Mouse (Mus musculus): ENCODE measurements at regions not wholly inside any gene's neighbourhood (a gene's known extent, or its start where the extent isn't known, plus 50 kb on each side); places are given as distances from the start of the nearest gene placed in this dataset.
A peak's percentile ranks its signal among the peaks of the same experiment; 100 is the strongest.

DNA sequence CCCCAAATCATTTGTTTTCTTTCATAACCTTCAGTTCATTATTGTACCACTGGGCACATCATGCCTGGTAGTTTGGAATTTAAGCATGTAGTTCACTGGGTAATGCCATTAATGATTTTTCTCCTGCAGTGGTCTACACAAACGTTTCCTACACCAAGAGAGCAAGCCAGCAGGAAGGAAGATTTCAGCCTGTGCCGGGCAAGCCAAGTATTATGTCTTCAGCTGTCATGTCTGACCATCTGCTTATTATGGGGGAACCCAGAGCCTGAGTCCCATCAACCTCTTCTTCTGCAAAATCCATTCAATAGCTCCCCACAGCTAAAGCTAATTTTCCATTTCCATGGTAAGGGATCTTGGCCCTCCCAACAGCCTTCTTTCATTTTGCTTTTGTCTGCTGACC is 75.3 kb upstream of the Adcy1 start:
- no peak overlapping the region for H3K27ac ChIP-seq (ENCODE audit: insufficient read depth, low read length)
- WGBS: 8% methylated on average over 2 of the region's 2 CpGs
- H3K27me3 ChIP-seq (ENCODE audit: control insufficient read depth, insufficient read depth, low read length): no peaks in the 10 kb centered on the region
- DNase-seq: peak; percentile 38 to 65
- no peak overlapping the region for H3K4me3 ChIP-seq (replicated peaks; ENCODE audit: insufficient read depth, low read depth, low read length)
- TF ChIP-seq CTCF (IDR thresholded peaks at IDR 0.05; ENCODE audit: borderline replicate concordance, insufficient read depth, low read depth, low read length) (no peak), POLR2A (IDR thresholded peaks at IDR 0.05; ENCODE audit: borderline replicate concordance, insufficient read depth, low read length) (no peak)
- peaks cover 3% of the 10 kb centered on the region; the same call in 1 of the 2 replicates for H3K4me1 ChIP-seq (ENCODE audit: control insufficient read depth, insufficient read depth, low read length)

DNA sequence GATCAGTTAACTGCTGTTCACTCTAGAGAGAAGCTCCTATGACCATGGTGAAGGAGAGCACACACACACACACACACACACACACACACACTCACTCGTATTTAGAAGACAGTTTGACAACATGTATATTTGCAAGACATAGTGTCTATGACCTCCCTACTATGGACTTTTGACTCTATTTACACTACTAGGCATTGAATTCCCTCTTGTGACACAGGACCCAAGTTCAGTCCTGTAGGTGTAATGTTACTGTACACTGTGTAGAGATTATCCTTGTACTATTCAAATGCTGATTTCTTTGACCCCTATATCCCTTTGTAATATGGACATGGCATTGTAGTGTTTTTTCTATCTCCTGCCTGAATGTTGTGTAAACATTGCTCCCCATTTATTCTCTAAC is 76.2 kb upstream of the Adcy1 start:
- no peak overlapping the region for H3K27ac ChIP-seq (ENCODE audit: insufficient read depth, low read length)
- no peak overlapping the region for H3K4me3 ChIP-seq (replicated peaks; ENCODE audit: insufficient read depth, low read depth, low read length)
- peaks cover 3% of the 10 kb centered on the region; the same call in 1 of the 2 replicates for H3K4me1 ChIP-seq (ENCODE audit: control insufficient read depth, insufficient read depth, low read length)
- H3K27me3 ChIP-seq (ENCODE audit: control insufficient read depth, insufficient read depth, low read length): no peaks in the 10 kb centered on the region
- DNase-seq: no peak
- TF ChIP-seq CTCF (IDR thresholded peaks at IDR 0.05; ENCODE audit: borderline replicate concordance, insufficient read depth, low read depth, low read length) (no peak), POLR2A (IDR thresholded peaks at IDR 0.05; ENCODE audit: borderline replicate concordance, insufficient read depth, low read length) (no peak)
- WGBS: 95% methylated on average over 1 of the region's 1 CpGs

DNA sequence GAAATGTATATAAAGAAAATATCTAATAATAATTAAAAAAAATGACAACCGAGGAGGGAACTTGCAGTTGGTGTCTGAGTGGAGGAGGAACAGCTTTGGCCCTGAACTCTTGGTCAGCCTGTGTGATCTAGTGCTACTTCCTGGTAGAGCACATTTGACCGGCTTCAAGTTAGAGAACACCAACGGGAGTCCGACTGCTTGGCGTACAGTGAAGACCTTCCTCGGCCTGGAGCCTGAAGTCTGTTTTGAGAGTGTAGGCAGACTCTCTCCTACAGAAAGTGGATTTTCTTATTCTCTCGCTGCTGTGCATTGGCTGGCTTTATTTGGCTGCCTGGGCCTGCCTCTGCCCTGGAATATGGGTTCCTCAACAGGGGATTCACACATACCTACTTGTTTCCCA is 81.2 kb upstream of the Adcy1 start:
- 97% methylated on average over 7 of the region's 7 CpGs for WGBS

DNA sequence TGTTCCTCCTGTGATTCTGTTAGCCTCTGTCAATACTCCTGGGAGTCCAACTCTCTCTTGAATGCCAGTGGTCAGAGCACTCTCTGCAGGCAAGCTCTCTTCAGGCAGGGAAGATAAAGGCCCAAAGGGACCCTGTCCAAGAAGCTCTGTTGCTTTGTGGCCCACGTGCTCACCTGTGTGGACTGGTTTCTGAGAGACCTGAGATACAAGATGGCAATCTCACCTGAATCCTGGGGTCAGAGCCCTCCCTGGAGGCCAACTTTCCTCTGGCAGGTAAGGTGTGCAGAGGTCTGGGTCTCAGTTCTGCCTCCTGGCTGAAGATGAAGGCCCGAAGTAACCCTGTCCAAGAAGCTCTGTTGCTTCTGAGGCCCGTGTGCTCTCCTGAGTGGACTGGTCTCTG is 83.6 kb upstream of the Adcy1 start:
- peak in 1 of 2 experiments; percentile 4 for DNase-seq
- Histone ChIP-seq H3K4me1 (ENCODE audit: control insufficient read depth, insufficient read depth, low read length) (no peaks in the 10 kb centered on the region), H3K27me3 (ENCODE audit: control insufficient read depth, insufficient read depth, low read length) (no peaks in the 10 kb centered on the region), H3K4me3 (replicated peaks; ENCODE audit: insufficient read depth, low read depth, low read length) (no peak overlapping the region), H3K27ac (ENCODE audit: insufficient read depth, low read length) (no peak overlapping the region)
- no peak for TF ChIP-seq POLR2A (IDR thresholded peaks at IDR 0.05; ENCODE audit: borderline replicate concordance, insufficient read depth, low read length)
- no peak for TF ChIP-seq CTCF (IDR thresholded peaks at IDR 0.05; ENCODE audit: borderline replicate concordance, insufficient read depth, low read depth, low read length)
- WGBS: 88% methylated on average over 3 of the region's 3 CpGs

More for the DNA sequence above, 81.2 kb upstream of the Adcy1 start:
- Histone ChIP-seq H3K27ac (ENCODE audit: insufficient read depth, low read length) (no peak overlapping the region), H3K4me1 (ENCODE audit: control insufficient read depth, insufficient read depth, low read length) (no peaks in the 10 kb centered on the region), H3K4me3 (replicated peaks; ENCODE audit: insufficient read depth, low read depth, low read length) (no peak overlapping the region), H3K27me3 (ENCODE audit: control insufficient read depth, insufficient read depth, low read length) (no peaks in the 10 kb centered on the region)
- peak in 1 of 2 experiments; percentile 4 for DNase-seq
- TF ChIP-seq CTCF (IDR thresholded peaks at IDR 0.05; ENCODE audit: borderline replicate concordance, insufficient read depth, low read depth, low read length) (no peak), POLR2A (IDR thresholded peaks at IDR 0.05; ENCODE audit: borderline replicate concordance, insufficient read depth, low read length) (no peak)

DNA sequence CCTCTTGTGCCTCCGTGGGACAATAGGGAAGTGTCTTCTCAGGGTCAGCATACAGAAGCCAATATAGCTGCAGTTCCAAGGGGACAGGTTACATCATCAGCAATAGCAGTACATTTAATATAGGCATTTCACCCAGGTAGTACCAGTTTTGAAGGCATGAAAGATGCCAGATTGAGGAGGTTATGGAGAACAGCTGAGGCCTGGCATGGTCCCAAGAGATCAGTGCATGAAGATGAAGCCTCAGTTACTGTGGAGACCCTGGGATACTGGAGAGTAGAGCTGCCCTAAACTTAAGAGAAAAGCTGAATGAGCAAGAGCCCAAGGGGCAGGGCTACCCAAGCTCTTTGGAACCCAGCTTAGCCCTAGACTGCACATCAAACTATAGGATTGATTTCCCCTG is 94.1 kb upstream of the Adcy1 start:
- Histone ChIP-seq H3K4me1 (ENCODE audit: control insufficient read depth, insufficient read depth, low read length) (peaks cover 28% of the 10 kb centered on the region), H3K27ac (ENCODE audit: insufficient read depth, low read length) (peak overlapping the region; percentile 76), H3K27me3 (ENCODE audit: control insufficient read depth, insufficient read depth, low read length) (no peaks in the 10 kb centered on the region), H3K4me3 (replicated peaks; ENCODE audit: insufficient read depth, low read depth, low read length) (no peak overlapping the region)
- TF ChIP-seq POLR2A (IDR thresholded peaks at IDR 0.05; ENCODE audit: borderline replicate concordance, insufficient read depth, low read length) (no peak), CTCF (IDR thresholded peaks at IDR 0.05; ENCODE audit: borderline replicate concordance, insufficient read depth, low read depth, low read length) (no peak)
- DNase-seq: peak; percentile 50 to 55
- 24% methylated on average over 1 of the region's 1 CpGs for WGBS

DNA sequence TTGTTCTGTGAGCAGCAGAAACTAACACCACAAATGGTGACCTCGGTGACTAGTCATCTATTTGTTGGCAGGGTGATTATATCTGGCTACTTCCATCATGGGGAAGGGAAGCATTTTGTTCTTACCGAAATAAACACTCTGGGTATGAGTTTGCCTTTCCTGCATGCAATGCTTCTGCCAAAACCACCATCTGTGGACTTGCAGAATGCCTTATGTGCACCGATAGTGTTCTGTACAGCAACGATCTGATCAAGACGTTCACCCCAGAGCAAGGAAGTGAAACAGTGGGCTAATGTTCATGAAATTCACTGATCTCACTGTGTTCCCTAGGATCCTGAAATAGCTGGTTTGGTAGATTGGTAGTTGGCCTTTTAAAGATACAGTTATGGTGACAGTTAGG is 96.3 kb upstream of the Adcy1 start:
- 11% methylated on average over 5 of the region's 5 CpGs for WGBS
- H3K4me1 ChIP-seq (ENCODE audit: control insufficient read depth, insufficient read depth, low read length): peaks cover 41% of the 10 kb centered on the region
- no peak overlapping the region for H3K4me3 ChIP-seq (replicated peaks; ENCODE audit: insufficient read depth, low read depth, low read length)
- DNase-seq: peak; percentile 83 to 97
- H3K27me3 ChIP-seq (ENCODE audit: control insufficient read depth, insufficient read depth, low read length): no peaks in the 10 kb centered on the region
- H3K27ac ChIP-seq (ENCODE audit: insufficient read depth, low read length): peak overlapping the region; percentile 69; the same call in 1 of the 2 replicates
- TF ChIP-seq POLR2A (IDR thresholded peaks at IDR 0.05; ENCODE audit: borderline replicate concordance, insufficient read depth, low read length) (no peak), CTCF (IDR thresholded peaks at IDR 0.05; ENCODE audit: borderline replicate concordance, insufficient read depth, low read depth, low read length) (no peak)

DNA sequence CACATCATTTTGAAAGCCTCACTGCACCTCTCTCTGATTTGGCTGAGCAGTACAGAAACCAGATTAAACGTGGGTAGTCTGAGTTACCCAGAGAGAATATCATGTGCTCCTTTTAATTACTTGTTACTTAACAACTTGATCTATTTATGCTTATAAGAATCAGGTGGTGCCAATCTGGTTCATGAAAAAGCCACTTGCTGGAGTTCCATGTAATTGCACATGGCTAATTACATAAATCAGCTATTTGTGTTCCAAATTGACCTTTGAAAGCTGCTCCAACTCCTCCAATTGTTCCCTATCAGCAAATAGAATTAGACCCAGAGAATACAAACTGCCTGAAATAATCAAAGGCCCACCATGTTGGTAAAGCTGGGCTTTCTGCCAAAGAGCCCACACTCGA is 98.8 kb upstream of the Adcy1 start:
- TF ChIP-seq POLR2A (IDR thresholded peaks at IDR 0.05; ENCODE audit: borderline replicate concordance, insufficient read depth, low read length) (no peak), CTCF (IDR thresholded peaks at IDR 0.05; ENCODE audit: borderline replicate concordance, insufficient read depth, low read depth, low read length) (no peak)
- Histone ChIP-seq H3K27ac (ENCODE audit: insufficient read depth, low read length) (peak overlapping the region; percentile 81; the same call in 1 of the 2 replicates), H3K27me3 (ENCODE audit: control insufficient read depth, insufficient read depth, low read length) (no peaks in the 10 kb centered on the region), H3K4me1 (ENCODE audit: control insufficient read depth, insufficient read depth, low read length) (peaks cover 46% of the 10 kb centered on the region), H3K4me3 (replicated peaks; ENCODE audit: insufficient read depth, low read depth, low read length) (no peak overlapping the region)
- DNase-seq: no peak
- WGBS: 21% methylated on average over 2 of the region's 2 CpGs

DNA sequence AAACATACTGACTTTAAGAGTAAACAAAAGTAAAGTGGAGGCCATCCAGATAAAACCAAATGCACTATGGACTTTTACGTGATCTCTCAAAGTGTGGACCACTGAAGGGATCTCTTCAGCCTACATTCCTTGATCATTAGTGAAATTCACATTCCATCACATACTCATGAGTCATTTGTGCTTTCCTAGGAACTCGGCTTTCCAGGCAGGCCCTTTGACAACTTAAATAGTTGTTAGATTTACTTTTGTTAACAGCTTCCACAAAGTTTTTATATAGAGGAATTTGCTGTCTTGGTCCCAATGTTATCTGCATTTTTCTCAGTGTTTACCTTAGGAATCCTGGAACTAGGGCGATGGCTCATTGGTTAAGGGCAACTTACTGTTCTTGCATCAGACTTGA is 99.7 kb upstream of the Adcy1 start:
- Histone ChIP-seq H3K27ac (ENCODE audit: insufficient read depth, low read length) (peak overlapping the region; percentile 39; the same call in 1 of the 2 replicates), H3K27me3 (ENCODE audit: control insufficient read depth, insufficient read depth, low read length) (no peaks in the 10 kb centered on the region), H3K4me1 (ENCODE audit: control insufficient read depth, insufficient read depth, low read length) (peaks cover 40% of the 10 kb centered on the region), H3K4me3 (replicated peaks; ENCODE audit: insufficient read depth, low read depth, low read length) (no peak overlapping the region)
- TF ChIP-seq CTCF (IDR thresholded peaks at IDR 0.05; ENCODE audit: borderline replicate concordance, insufficient read depth, low read depth, low read length) (no peak), POLR2A (IDR thresholded peaks at IDR 0.05; ENCODE audit: borderline replicate concordance, insufficient read depth, low read length) (no peak)
- DNase-seq: no peak
- 89% methylated on average over 3 of the region's 3 CpGs for WGBS
